Mouse (Mus musculus) activated CD4-positive, CD25-positive, alpha-beta regulatory T cell, adult 4 months (primary cell): ENCODE measurements at regions not wholly inside any gene's neighbourhood (a gene's known extent, or its start where the extent isn't known, plus 50 kb on each side); places are given as distances from the start of the nearest gene placed in this dataset.
A peak's percentile ranks its signal among the peaks of the same experiment; 100 is the strongest.

ENCODE experiments used
- ATAC-seq: one replicate; pipeline ENCODE4 v1.8.0; 2017

DNA sequence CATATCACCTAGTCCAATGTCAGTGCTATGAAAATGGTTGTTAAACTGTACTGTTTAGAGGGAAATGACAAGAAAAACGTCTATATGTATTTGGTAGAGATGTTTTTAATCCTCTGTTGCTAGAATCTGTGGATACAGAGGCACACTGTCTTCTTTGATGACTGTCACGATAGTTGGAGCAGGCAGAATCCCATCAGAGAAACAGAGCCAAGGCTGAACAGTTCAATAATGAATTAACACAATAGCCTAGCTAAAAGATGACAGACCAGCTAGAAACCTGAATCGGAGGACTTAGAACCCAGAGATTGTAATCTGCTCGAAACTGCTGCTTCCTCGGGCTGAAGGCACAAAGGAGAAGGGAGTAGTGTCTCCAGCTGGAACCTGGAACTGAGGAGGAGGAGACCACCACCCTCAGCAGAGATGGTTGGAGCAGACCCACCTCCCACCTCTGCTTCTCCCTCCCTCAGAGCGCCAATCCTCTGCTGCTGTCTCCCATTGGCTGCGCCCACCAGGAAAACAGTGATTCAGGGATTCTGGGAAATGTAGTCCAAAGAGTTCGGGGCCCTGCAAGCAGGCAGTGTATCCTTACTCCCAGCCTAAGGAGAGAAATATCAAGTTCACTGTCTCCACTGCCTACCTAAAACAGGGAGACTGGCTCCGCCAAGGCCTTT, 98.2 kb upstream of the Mgme1 start:
- ATAC-seq, result no peak

DNA sequence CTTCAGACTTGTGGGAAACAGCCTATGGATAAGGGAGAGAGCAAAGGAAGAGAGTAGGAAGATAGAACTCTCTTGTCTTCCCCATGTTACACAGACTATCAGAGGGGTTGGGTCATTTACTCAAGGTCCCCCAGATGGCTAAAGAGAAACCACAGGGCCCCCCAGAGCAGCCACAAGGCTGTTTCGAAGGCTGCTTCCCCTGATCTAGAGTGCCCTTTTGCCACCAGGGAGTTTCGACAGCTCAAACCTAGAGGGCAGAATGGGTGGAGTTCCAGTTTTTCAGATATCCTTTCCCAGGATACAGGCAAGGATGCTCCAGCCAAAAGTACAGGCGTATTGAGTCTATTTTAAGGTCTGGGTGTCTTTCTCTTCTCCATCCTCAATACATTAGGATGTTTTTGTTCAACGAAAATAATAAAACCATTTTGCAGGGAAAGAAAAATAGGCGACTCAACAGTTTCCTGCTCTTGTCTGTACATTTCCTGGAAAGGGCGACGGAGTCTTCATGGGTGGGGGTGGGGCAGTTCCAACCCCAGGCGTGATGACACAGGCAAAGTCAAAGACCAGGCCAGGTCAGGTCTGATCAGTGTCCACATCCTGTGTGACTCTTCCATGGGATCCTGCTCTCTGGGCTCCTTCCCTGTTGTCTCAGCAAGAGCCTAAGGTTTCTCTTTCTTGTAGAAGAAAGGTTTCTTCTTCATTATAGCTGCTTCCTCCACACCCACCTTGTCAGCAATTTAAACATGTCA, 96.9 kb upstream of the Mgme1 start:
- ATAC-seq, result no peak

DNA sequence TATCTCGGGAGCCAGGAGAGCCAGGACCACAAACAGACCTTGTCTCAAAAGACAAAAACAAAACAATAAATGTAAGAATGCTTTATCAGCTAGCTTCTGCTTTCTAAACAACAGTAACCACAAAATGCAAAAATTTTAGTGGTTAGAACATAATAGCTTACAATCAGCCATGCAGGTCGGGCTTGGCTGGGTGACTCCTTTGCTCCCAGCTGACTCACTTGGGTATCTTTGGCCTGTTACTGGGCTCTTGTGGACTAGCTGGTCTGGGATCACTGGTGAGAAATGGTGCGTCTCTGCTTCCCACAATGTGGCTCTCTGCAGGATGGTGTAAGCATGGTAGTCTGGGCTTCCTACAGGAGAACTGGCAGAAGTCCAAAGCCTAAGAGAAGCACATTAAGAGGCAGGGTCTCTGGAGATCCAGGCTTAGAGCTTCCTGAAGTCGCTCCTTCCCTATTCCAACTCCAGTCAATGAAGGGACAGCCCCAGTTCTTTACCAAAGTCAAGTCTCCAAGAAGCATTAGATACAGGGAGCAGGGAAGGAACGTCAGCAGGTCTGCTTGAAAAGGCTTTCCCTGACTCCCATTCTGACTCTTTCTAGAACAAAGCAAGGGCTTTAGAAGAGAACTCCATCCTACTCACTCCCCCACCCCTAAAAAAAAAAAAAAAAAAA, 96.0 kb upstream of the Mgme1 start:
- ATAC-seq, result no peak

DNA sequence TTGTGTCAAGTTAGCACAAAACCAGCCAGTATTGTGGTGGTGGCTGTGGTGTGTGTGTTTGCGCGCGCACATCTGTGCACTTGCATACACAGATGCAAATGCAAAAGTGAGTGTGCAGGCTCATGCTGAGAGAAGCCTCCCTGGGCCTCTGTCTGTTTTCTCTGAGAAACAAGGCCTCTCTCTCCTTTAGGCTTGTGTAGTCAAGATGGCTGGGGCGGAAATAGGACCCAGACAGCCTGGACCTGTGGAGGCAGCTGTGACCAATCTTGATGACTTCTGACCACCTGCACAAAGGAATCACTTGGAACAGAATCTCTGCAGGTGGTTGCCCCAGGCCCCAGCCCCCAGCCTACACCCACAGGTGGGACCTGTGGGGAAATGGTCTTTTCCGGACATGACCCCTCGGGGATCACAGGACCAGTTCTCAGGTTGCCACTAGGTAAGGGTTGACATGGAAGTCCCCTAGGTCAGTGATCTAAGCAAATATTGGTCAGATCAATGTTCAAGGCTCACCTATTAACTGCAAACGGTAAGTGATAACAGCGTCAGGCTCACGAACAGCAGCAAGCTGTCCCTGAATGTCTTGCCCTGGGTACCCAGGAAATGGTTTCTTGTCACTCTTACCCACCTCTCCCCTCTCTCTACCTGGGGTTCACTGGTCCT, 93.8 kb upstream of the Mgme1 start:
- no peak for ATAC-seq

- ATAC-seq, result no peak
Measured at GRCm38 (mm10) chr2:144177268-144177667, 93.2 kb upstream of the Mgme1 start.

DNA sequence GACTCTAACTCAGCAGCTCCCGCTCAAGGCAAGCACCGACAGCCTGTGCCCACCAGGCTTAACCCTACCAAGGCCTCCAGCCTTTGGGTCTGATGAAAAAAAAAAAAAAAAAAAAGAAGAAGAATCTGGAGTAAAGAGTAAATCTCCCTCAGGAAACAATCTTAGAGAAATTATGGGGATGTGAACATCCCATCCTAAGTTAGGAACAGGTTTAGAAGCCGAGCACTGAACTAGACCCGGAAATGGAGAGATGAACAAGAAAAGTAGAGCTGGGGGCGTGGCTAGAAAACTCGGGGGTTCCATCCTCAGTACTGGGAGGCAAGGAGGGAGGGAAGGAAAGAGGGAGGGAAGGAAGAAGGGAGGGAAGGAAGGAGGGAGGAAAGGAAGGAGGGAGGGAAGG, 92.5 kb upstream of the Mgme1 start:
- ATAC-seq, result peak; percentile 49

DNA sequence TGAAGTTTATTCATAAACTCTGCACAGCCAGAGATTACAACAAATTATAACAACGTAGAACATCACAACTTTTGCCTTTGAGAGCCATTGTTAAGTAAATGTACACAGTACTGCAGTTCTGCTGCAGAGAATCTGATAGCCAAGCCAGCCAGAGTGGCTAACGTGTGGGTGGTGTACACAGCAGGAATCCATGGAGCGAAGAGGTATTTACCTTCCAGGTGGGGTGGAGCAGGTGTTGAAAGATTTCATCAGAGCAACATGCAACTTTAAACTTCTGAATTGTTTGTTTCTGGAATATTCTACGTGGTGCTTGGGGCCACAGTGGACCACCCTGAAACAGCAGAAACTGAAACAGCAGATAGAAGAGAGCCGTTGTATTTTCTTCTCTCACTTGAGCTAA, 88.4 kb upstream of the Mgme1 start:
- ATAC-seq, result no peak

DNA sequence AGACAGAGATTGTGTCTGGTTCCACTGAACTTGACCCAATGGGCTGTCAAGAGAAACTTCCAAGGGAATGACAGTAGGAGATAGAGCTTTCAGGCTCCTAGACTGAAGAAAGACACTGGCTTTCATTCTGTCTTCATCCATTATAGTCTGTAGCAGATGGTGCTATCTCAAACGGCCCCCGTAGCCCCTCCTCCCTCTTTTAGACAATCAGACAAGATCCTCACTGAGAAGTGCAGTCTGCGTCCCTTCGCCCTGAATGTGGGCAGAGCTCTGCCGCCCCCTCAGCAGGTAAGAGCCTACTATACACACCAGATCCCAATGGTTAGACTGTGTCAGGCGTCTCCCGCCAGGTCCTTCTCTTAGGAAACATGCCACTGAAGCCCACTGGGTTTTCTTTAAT, 87.9 kb upstream of the Mgme1 start:
- ATAC-seq, result no peak

DNA sequence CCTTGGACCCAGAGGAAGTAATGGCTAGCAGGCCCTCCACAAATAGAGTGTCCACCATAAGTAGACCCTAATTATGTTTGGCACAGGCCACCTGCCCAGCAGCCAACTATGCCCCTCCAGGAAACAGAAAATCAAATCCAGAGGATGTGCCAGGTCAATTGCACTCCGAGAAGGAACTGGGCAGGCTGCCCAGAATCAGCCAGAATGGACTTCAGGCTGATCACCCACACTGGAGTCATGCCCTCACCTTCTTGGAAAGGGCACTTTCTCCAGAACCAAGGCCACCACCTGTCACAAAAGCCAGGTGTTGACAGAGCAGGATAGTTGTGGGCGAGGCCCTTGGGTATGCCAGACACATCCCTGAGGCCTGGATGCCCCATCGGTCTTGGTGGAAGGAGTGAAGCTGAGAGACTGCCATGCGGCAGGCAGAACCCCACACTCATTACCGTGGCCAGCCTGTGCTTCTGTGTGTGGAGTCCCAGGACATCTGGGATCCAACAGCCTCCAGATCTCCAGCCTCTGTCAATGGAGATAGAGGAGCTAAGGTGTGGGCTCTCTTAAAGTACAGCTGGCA, 87.0 kb upstream of the Mgme1 start:
- ATAC-seq, result no peak

DNA sequence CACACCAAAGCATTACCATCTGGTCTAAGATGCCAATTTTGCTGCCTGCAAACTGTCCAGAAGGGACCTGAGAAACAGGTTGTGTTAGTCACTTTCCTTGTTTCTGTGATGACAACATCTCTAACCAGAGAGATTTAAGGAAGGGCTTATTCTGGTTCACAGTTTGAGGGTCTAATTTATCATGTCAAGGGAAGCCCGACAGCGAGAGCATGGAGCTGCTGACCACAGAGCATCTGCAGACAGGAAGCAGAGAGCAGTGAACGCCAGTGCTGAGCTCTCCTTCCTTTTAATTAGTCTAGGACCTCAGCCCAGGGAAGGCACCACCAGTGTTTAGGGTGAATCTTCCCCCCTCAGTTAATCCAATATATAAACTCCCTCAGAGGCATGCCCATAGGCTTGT, 85.3 kb upstream of the Mgme1 start:
- ATAC-seq, result no peak

- ATAC-seq, result no peak
Measured at GRCm38 (mm10) chr2:144186426-144186825, 84.0 kb upstream of the Mgme1 start.

DNA sequence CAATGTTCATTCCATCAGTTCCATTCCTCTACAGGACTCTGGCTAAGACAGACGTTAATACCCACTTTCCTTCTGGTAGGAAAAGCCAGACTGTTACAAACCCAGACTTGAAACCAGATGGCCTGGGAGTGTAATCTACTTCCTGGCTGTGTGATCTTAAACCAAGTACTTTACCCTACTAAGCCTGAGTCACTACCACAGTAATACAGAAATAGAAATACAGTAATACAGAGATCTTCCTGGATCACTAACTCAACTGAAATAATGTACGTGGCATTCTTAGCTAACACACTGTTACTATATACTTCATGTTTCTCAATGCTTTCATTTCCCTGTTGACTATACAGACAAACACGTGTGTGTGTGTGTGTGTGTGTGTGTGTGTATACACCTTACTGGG, 82.4 kb upstream of the Mgme1 start:
- no peak for ATAC-seq

- no peak for ATAC-seq
Measured at GRCm38 (mm10) chr2:144188485-144188884, 82.0 kb upstream of the Mgme1 start.

GRCm38 (mm10) chr2:144189756-144190155, 80.7 kb upstream of the Mgme1 start:
- ATAC-seq, result no peak

DNA sequence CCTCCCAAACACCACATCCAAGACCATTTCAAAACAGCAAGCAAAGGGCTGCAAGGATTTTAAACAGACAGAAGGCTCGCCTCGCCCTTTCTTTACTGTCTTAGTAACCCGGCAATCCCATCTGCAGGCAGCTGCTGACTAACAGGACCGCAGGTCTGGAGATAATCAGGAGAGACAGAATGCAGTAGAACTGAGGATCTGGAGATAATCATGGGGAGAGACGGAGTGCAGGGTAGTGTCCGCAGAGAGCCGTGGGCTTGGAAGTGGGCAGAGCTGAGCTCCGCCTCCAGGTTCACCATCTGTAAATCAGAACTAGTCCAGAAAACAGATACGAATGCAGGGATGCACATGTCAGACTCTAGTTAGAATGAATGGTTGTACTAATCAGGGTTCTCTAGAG, 79.4 kb upstream of the Mgme1 start:
- ATAC-seq, result no peak

GRCm38 (mm10) chr2:144191707-144192106, 78.8 kb upstream of the Mgme1 start:
- no peak for ATAC-seq

DNA sequence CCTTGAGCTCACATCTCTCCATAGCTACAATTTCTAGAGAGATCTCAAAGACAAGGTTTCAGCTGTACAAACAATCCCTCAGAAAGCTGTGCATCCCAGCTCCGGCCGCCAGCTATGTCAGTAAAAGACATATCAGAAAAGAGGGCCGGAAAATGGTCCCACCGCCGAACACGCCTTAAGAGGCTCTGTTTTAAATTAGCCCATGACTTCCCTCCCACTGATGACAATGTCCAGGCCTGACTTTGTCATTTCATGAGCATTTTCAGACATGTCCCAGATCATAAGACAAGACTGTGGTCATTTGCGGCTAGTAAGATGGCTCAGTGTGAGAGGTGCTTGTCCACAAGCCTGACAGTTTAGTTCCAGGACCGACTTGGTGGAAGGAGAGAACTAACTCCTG, 78.0 kb upstream of the Mgme1 start:
- no peak for ATAC-seq

DNA sequence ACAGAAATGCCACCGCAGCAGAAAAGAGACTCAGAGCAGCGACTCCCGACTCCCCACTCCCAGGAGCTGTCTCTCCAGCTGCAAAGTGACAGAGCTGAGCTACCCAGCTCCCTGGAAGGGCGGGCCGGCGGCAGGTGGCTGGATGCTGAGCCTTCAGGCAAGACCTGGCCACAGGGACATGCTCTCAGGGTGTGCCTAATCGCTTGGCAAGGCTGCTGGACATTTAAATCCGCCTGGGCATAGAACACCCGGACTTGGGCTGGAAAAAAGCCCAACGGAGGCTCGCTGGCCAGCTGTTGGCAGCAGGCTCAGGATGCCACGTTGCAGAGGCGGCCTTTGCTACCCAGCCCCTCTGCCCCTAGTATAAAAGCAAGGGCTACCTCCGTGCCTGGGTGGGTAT, 74.6 kb upstream of the Mgme1 start:
- ATAC-seq, result no peak

DNA sequence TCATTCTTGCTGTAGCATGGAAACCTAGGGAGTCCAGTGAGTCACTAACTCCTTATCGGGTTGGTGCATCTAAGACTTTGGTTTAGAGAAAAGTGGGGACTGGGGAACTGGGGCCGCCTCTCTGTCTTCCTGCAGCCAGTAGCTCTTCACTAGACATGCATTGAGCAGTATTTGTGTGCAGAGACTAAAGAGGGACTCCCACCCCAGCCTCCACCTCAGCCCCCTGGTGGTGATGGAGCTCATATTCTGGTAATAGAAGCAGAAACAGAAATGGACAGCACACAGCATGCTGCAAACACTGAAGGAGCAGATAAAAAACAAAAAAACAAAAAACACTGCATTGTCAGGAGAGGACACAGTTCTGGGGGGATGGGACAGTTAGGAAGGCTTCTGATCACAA, 73.3 kb upstream of the Mgme1 start:
- no peak for ATAC-seq

DNA sequence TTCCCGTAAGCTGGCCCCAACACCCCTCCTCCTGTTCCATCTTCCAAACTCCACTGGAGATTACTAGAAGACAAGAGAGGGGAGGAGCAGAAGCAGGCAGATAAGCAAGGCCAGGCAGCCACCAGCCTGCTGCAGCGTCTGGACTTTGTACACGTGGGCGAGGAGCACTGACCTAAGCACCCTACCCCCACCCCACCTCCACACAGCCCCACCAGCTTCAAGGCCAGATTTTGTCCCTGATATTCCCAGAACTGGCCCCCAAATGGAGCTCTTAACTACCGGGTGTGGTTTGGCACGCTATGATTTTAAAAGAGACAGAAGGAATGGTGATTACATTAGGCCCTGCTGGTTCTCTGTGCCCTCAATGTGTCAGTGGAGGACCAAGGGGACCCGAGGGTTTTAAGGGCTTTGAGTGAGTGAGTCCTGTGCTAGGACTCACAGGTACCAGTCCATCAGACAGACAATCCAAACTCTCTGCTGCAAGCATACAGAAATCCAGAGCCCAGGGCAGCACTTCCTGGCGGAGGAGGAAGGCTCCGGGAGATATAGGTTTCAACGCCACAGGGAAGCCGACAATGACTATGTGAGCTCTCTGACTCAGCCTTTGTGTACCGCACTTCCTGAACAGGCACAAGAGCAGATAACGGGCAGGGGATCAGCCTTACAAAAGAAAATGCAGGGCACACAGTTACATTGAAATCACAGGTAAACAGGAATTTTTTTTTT, 72.0 kb upstream of the Mgme1 start:
- no peak for ATAC-seq
